Mouse (Mus musculus) E14TG2a.4 (cell line): ENCODE results near the gene Prtn3.
"Not testable (repeated sequence)": the region's sequence is repeated elsewhere in the genome, so short reads cannot be mapped to it uniquely, and the experiment has no call there.

Source experiments
- H3K27me3 ChIP-seq: 2 replicates; pipeline ENCODE4 v1.6.1; 2014; ENCODE audit warnings: low read length, control low read depth; ENCODE audit not compliant: insufficient read depth
- H3K36me3 ChIP-seq: 2 replicates; pipeline ENCODE4 v1.6.1; 2014; ENCODE audit warnings: low read length, control low read depth; ENCODE audit not compliant: insufficient read depth
- H3K4me1 ChIP-seq: replicated peaks from 2 replicates; pipeline ENCODE4 v1.6.1; 2014; ENCODE audit warnings: low read depth, low read length, control low read depth
- H3K4me3 ChIP-seq: replicated peaks from 2 replicates; pipeline ENCODE4 v1.5.1; 2014; ENCODE audit warnings: mild to moderate bottlenecking, low read length
- H3K9me3 ChIP-seq: 2 replicates; pipeline ENCODE4 v1.6.1; 2014; ENCODE audit warnings: low read length, control low read depth
- CTCF ChIP-seq: conservative IDR thresholded peaks from 2 replicates; pipeline ENCODE4 v1.5.1; 2014; ENCODE audit warnings: low read length
- NANOG ChIP-seq: IDR thresholded peaks from 2 replicates; pipeline ENCODE4 v1.6.1; 2014; ENCODE audit warnings: borderline replicate concordance, low read length, mixed read lengths
- POU5F1 ChIP-seq: IDR thresholded peaks from 2 replicates; pipeline ENCODE4 v1.6.1; 2014; ENCODE audit warnings: low read length, borderline replicate concordance

Gene Prtn3

GRCm38 (mm10) chr10:79879527-79879926 lies 5.3 kb downstream of the Prtn3 start:
- Histone ChIP-seq H3K36me3 (no peaks in the 10 kb centered on the region), H3K4me1 (peaks cover 74% of the 10 kb centered on the region), H3K4me3 (no peak overlapping the region), H3K27me3 (peaks cover 64% of the 10 kb centered on the region), H3K9me3 (peaks cover 9% of the 10 kb centered on the region; the same call in 1 of the 2 replicates)
- TF ChIP-seq CTCF (no peak), POU5F1 (no peak), NANOG (no peak)

GRCm38 (mm10) chr10:79880721-79881120 lies 6.4 kb downstream of the Prtn3 start:
- peaks cover 52% of the 10 kb centered on the region for H3K27me3 ChIP-seq
- peaks cover 9% of the 10 kb centered on the region; the same call in 1 of the 2 replicates for H3K9me3 ChIP-seq
- TF ChIP-seq POU5F1 (no peak), CTCF (no peak), NANOG (no peak)
- no peaks in the 10 kb centered on the region for H3K36me3 ChIP-seq
- no peak overlapping the region; the same call in 1 of the 2 replicates for H3K4me3 ChIP-seq
- H3K4me1 ChIP-seq = peaks cover 68% of the 10 kb centered on the region

DNA sequence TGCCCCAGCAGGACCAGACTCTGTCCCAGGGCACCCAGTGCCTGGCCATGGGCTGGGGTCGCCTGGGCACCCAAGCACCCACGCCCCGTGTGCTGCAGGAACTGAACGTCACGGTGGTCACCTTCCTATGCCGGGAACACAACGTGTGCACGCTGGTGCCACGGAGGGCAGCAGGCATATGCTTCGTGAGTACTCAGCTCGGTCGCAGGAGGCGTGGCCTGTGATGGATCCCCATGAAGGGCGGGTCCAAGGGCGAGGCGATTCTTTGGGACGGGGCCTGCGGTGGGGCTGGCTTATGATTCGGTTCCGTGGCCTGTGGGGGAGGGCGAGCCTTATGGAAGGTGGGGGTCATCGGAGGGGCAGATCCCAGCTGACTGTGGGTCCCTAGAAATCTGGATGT lies 7.7 kb downstream of the Prtn3 start:
- peak overlapping the region; percentile 58 for H3K4me3 ChIP-seq
- peaks cover 1% of the 10 kb centered on the region; the same call in 1 of the 2 replicates for H3K9me3 ChIP-seq
- no peaks in the 10 kb centered on the region for H3K36me3 ChIP-seq
- TF ChIP-seq CTCF (no peak), POU5F1 (no peak), NANOG (no peak)
- peaks cover 51% of the 10 kb centered on the region for H3K27me3 ChIP-seq
- H3K4me1 ChIP-seq = peaks cover 65% of the 10 kb centered on the region

DNA sequence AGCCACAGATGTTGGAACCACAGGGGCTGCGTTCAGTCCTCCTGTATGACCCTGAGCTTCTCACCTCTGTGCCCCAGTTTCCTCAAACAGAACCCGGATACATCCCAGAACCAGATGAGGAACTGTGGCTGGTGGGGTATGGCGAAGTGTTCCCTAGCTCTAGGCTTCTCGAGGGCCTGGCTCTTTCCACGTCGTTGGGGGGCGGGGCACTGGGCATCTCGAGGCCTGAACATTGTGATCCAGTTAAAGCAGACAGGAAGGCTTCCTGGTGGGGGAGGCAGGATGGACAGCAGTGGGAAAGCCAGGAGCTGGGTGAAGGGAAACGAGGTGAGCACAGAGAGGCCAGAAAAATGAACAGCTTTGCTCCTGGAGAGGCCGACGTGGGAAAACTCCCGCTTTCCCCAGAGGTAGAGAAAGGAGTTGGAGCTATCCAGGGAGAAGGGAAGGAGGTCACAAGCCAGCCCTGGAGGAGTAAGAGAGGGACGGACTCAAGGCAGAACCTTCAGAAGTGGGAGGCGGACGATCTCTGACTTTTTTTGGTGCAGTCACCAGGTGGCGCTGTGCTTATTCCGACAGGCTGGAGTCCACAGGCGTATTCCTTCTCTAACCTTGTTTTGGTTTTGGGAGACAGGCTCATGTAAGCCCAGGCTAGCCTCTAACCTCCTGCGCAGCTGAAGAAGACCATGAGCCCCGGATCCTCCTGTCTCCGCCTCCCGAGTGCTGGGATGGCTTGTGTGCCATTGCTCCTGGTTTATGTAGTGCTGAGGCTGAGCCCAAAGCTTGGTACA lies 9.2 kb downstream of the Prtn3 start:
- Histone ChIP-seq H3K4me3 (no peak overlapping the region), H3K27me3 (peaks cover 49% of the 10 kb centered on the region)
- TF ChIP-seq CTCF (peak; percentile 84), NANOG (no peak)

DNA sequence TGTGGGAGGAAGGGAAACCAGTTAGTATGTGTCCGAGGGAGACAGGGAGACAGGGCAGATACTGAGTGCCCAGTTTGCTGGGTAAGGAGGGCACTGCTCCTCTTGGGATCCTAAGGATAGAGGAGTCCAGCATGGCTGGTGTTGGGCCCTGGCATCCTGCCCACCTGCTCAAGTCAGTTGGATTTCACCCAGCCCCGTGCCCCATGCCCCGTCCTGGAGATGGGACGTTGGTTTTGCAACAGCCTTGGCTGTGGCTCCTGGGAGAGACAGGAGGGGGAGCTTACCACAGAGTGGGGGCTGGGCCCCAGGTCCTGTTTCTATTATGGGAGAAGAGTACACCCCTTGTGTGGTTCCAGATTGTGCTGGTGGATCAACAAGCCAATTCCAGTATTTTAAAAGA lies 10.2 kb downstream of the Prtn3 start:
- Histone ChIP-seq H3K27me3 (peaks cover 44% of the 10 kb centered on the region), H3K36me3 (no peaks in the 10 kb centered on the region), H3K4me3 (no peak overlapping the region), H3K4me1 (peaks cover 58% of the 10 kb centered on the region), H3K9me3 (no peaks in the 10 kb centered on the region)
- TF ChIP-seq NANOG (no peak), POU5F1 (no peak), CTCF (no peak)

More for the DNA sequence above, 9.2 kb downstream of the Prtn3 start:
- peaks cover 60% of the 10 kb centered on the region for H3K4me1 ChIP-seq
- H3K36me3 ChIP-seq = no peaks in the 10 kb centered on the region
- no peaks in the 10 kb centered on the region for H3K9me3 ChIP-seq

DNA sequence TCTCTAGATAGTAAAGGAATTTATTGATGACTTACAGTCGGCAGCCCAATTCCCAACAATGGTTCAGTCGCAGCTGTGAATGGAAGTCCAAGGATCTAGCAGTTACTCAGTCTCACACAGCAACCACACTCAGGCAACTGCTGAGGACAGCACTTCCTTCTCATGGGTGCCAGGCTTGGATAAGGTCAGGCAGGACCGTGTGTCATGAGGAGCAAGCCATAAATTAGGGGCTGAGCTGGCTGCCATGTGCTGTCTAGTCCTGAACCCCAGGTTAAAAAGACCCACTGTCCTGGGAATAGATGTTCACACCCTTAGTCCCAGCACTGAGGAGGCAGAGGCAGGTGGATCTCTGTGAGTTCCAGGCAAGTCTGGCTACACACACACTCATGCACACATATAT lies 10.7 kb downstream of the Prtn3 start:
- H3K36me3 ChIP-seq, H3K9me3 ChIP-seq, H3K4me3 ChIP-seq: not testable (repeated sequence)
- peaks cover 55% of the 10 kb centered on the region for H3K4me1 ChIP-seq
- peaks cover 45% of the 10 kb centered on the region for H3K27me3 ChIP-seq

GRCm38 (mm10) chr10:79886054-79886453 lies 11.8 kb downstream of the Prtn3 start, which contains the start of gene Elane:
Gene Elane (plus strand): TSS chr10:79886247.
- Histone ChIP-seq H3K4me3 (no peak within 1 kb of the TSS), H3K36me3 (no peaks in the 10 kb centered on the region), H3K27me3 (peaks cover 45% of the 10 kb centered on the region), H3K9me3 (no peaks in the 10 kb centered on the region), H3K4me1 (peaks cover 47% of the 10 kb centered on the region)
- TF ChIP-seq NANOG = no peak
- no peak for TF ChIP-seq CTCF
- no peak for TF ChIP-seq POU5F1

GRCm38 (mm10) chr10:79886611-79887010 lies 12.3 kb downstream of the Prtn3 start:
- H3K36me3 ChIP-seq = no peaks in the 10 kb centered on the region
- H3K4me3 ChIP-seq = no peak overlapping the region
- no peaks in the 10 kb centered on the region for H3K9me3 ChIP-seq
- H3K27me3 ChIP-seq = peaks cover 40% of the 10 kb centered on the region
- no peak for TF ChIP-seq POU5F1
- TF ChIP-seq NANOG = no peak
- TF ChIP-seq CTCF = no peak
- H3K4me1 ChIP-seq = peaks cover 42% of the 10 kb centered on the region

GRCm38 (mm10) chr10:79889386-79889785 lies 15.1 kb downstream of the Prtn3 start:
- H3K36me3 ChIP-seq = peaks cover 4% of the 10 kb centered on the region; the same call in 1 of the 2 replicates
- H3K9me3 ChIP-seq = no peaks in the 10 kb centered on the region
- H3K4me3 ChIP-seq = no peak overlapping the region
- peaks cover 20% of the 10 kb centered on the region for H3K27me3 ChIP-seq
- no peak for TF ChIP-seq POU5F1
- no peak for TF ChIP-seq NANOG
- TF ChIP-seq CTCF = no peak
- peaks cover 30% of the 10 kb centered on the region for H3K4me1 ChIP-seq
